Mouse (Mus musculus) liver, postnatal 0 days (tissue): ENCODE measurements around the gene Hpse2.

Experiments used
- CTCF ChIP-seq: sonication (generic); IDR thresholded peaks from 2 replicates; pipeline ENCODE4 v1.5.1; 2016; ENCODE audit warnings: antibody characterized with exemption, low read depth
- EP300 ChIP-seq: IDR thresholded peaks from 2 replicates; pipeline ENCODE4 v1.6.1; 2016; ENCODE audit warnings: antibody characterized with exemption, low read depth, mild to moderate bottlenecking

DNA sequence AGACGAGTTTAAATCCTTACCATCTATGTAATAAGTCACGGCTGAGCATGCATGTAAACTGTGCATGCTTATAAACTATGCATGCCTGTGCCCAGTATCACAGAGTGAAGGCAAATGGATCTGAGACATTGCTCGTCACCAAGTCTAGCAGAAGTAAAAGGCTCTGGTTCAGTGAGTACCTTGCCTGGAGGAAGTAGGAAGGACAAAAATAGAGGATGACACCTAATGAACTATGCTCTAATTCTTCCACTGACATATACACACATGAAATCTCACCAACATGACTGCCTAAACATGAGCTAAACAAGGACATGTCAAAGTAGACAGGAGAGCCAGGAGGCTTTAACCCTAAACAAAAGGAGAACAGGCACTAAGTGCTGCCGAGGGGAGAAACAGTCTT, 391.7 kb downstream of the Hpse2 start:
- no peak for TF ChIP-seq CTCF
- no peak for TF ChIP-seq EP300
